Mouse (Mus musculus) splenic B cell, adult 2 months (primary cell): ENCODE data around the gene Sfxn5.

Experiments
- DNase-seq: peaks from one replicate; pipeline ENCODE4 v3.0.0-alpha.2; 2011; ENCODE audit warnings: low read depth, low spot score
- H3K27me3 ChIP-seq: 2 replicates; pipeline ENCODE4 v1.6.1; 2012; ENCODE audit warnings: mild to moderate bottlenecking, low read length, moderate library complexity, mixed read lengths; ENCODE audit not compliant: control insufficient read depth, poor library complexity, insufficient read depth, severe bottlenecking
- H3K36me3 ChIP-seq: 2 replicates; pipeline ENCODE4 v1.6.1; 2012; ENCODE audit warnings: mild to moderate bottlenecking, low read length, moderate library complexity, mixed read lengths; ENCODE audit not compliant: control insufficient read depth, poor library complexity, insufficient read depth, severe bottlenecking

Sfxn5 gene

DNA sequence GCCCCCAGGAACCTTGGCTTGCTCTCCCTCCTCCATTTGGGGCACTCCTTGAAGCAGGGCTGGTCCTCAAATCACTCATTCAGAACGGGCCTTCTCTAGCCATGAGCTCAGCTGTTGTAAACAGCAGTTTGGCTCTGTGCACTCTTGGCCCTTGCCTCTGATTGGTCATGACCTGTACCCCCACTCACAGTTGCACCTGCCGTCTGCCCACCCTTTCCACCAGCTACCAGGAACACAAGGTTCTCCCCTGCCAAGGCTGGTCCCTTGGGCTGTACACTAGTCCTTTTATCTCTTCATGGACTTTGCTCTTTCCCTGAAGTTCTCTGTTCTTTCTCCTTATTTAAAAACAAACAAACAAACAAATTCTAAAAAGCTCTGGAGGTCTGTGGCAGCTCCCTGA, 105.7 kb downstream of the Sfxn5 start:
- H3K27me3 ChIP-seq = no peaks in the 10 kb centered on the region
- no peaks in the 10 kb centered on the region for H3K36me3 ChIP-seq
- no peak for DNase-seq

DNA sequence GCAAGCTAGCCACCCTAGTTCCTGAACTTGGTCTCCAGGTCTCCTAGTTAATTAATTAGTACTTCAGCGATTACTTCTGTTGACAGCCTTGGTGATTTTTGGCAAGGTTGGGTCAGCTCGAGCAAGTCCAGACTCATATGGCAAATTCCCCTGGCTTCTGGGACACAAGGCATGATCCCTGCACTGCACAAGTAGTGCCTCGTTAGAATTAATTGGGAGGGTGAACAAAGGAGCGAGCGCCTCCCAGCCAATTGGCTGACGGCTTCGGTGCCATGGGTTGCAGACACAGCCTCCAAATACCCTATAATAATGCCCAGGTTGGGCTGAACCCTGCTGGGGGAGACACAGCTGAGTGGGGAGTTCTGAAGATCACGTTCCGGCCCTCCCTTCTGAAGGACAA, 106.7 kb downstream of the Sfxn5 start:
- DNase-seq = no peak
- no peaks in the 10 kb centered on the region for H3K36me3 ChIP-seq
- no peaks in the 10 kb centered on the region for H3K27me3 ChIP-seq

DNA sequence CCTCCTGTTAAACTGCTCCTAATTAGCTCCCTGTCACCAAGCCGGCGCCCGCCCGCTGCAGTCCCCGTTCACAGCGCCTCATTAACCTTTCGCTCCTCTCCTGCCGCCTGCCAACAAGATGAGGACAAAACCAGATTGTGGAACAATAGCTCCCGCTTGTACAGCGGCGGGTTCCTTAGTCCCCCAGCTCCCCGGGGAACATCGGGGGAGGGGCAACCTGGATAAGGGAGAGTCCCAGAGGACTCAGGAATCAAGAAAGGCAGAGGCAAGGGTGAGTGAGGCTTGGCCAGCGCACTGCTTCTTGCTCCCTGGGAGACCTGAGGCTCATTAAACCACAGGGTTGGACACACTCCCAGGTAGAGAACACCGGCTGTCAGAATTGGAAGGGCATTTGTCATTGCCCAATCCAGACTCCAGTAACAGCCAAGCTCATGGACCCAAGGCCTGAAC, 108.8 kb downstream of the Sfxn5 start:
- Histone ChIP-seq H3K27me3 (no peaks in the 10 kb centered on the region), H3K36me3 (no peaks in the 10 kb centered on the region)
- DNase-seq = no peak

DNA sequence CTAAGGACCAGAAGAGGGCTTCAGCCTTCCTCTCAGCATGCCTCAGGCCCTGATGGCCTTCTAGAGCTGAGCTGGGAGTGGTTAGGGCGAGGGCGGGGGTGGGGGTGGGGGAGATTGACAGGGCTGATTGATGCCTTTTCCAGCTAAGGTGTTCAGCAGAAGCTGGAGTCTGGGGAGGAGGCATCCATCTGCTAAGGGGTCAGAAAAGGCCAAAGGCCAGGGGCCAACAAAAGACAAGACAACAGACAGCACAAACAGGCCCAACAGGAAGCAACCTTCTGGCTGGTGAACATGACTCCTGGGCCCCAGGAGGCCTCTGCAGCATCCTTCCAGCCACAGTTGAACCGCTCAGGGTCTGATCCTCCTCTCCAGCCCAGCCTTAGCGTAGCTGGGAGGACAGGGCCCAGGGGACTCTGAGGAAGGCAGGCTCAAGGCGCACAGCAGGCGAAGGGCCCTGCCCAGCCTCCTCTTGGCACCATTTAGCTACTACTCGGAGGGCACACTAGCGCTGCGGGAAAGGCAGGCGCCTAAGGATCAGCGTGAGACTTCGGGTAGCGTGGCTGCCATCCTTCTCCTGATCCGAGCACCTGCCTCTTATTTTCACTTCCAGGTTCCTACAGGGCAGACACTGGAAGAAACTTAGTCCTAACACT, 109.6 kb downstream of the Sfxn5 start:
- Histone ChIP-seq H3K27me3 (no peaks in the 10 kb centered on the region), H3K36me3 (no peaks in the 10 kb centered on the region)
- DNase-seq = no peak

DNA sequence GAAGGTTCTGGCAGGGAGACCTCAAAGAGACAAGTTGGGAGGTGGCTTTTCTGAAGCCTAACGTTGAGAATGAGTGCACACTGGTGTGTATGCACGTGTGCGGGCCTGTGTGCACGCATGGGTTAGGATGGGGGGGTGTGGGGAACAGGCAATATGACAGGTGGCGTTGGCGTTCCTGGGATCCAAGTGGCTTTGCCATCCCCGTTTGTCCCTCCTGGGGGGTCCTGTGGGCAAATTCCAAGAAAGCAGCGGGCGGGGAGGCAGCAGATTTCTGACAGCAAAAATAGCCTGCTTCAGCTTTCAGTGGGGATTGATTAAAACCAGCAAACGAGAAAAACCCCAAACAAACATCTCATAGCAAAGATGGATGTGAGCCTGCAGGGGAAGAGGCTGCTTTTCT, 110.7 kb downstream of the Sfxn5 start:
- Histone ChIP-seq H3K27me3 (no peaks in the 10 kb centered on the region), H3K36me3 (no peaks in the 10 kb centered on the region)
- no peak for DNase-seq

DNA sequence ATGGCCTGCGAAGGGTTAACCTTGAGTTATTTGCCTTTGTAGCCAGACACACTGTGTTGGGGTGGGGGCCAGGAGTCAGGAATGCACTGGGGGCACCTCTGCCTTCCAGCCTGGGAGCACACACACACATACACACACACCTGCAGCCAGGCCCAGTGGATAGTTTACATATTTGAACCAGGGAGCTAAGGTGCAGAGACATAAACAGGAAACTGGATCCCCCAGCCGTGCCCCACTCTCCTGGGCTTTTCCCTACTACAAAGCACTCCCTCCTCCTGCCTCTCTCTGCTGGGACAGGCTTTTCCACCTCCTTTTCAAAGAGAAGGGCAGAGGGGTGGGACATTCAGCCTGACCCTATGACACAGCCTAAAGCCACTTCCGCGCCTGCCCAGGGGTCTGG, 112.3 kb downstream of the Sfxn5 start:
- DNase-seq = no peak
- H3K36me3 ChIP-seq = no peaks in the 10 kb centered on the region
- no peaks in the 10 kb centered on the region for H3K27me3 ChIP-seq

DNA sequence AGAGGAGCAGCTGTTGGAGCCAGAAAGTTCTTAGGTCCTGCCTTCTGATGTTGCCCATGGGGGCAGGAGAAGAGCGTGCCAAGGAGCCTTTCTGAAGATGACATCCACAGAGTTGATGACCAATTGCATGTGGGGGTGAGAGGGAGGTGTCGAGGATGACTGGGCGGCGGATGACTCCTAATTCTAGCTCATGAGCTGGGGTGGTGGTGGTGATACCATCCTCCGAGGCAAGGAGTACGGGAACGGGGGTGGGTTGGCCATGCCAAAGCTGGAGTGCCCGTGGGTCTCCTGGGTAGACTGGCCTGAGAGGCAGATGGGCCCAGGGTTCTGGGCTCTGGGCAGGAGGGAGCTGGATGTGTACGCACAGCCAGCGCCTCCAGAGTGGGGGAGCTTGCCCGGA, 113.5 kb downstream of the Sfxn5 start:
- H3K36me3 ChIP-seq = no peaks in the 10 kb centered on the region
- no peaks in the 10 kb centered on the region for H3K27me3 ChIP-seq
- DNase-seq = no peak

DNA sequence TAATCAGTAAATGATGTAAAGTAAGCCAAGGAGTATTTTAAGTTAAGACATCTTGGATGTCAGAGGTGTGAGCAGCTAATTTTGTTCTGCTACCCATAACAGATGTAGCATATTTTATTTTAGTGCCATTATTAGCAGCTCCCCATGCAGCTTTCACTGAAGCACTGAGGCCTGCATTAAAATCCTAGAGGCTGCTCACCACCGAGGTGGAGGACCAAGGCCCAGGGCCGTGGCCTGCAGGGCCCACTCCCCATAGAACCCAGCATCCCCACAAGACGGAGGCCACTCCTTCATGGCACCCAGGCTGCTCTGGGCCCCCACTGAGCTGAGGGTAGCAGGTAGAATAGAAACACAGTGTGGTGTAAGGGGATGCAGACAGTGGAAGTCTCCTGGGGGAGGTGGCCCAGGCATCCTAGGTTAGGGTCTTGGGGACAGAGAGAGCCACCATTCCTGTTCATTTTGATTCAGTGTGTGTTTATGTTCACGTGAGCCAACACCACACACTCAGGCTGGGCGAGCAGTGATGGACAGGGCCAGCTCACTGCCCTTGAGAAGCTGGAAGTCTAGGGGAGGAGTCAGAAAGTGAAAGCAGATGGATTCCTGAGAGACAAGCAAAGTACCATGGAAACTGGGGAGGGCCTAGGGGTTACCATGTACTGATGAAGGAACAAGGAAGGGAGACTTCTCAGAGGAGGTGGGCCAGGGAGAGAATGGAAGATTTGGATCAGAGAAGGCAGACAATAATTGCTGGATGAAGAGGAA, 114.4 kb downstream of the Sfxn5 start:
- no peaks in the 10 kb centered on the region for H3K27me3 ChIP-seq
- DNase-seq = no peak
- no peaks in the 10 kb centered on the region for H3K36me3 ChIP-seq

DNA sequence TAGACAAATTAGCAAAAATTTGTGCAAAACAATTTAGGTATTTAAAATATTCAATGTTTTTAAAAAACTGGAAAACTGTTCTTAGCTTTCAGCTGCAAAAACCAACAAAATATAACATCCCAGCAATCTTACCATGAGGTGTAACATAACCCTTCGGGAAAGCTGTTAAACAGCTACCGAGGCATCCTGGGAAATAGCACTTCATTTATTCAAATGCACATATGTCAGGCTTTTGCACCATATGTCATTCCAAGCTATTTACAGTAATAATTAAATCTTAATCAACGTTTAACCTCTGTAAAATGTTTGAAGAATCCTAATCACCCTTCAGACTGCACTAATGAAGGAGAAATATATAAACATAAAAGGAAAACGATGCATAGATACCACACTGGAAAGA, 115.0 kb downstream of the Sfxn5 start:
- Histone ChIP-seq H3K27me3 (no peaks in the 10 kb centered on the region), H3K36me3 (no peaks in the 10 kb centered on the region)
- no peak for DNase-seq

DNA sequence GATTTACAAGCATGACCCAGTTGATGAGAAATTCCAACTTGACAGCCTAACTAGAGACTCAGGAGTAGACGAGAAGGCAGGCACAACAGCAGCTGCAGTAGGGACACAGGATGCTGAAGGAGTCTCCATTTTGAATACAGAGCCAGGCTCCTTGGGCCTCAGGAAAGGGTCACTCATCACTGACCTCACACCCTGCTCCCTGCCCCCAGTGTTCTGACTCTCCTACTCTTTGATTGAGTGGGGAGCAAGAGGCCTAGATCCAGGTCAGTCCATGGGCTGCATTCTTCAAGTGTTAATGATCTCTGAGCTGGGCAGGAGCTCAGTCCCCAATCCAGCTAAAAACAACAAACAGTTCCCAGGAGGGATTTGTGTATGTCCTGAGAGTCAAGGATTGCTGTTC, 122.5 kb downstream of the Sfxn5 start:
- Histone ChIP-seq H3K27me3 (no peaks in the 10 kb centered on the region), H3K36me3 (no peaks in the 10 kb centered on the region)
- DNase-seq = no peak

DNA sequence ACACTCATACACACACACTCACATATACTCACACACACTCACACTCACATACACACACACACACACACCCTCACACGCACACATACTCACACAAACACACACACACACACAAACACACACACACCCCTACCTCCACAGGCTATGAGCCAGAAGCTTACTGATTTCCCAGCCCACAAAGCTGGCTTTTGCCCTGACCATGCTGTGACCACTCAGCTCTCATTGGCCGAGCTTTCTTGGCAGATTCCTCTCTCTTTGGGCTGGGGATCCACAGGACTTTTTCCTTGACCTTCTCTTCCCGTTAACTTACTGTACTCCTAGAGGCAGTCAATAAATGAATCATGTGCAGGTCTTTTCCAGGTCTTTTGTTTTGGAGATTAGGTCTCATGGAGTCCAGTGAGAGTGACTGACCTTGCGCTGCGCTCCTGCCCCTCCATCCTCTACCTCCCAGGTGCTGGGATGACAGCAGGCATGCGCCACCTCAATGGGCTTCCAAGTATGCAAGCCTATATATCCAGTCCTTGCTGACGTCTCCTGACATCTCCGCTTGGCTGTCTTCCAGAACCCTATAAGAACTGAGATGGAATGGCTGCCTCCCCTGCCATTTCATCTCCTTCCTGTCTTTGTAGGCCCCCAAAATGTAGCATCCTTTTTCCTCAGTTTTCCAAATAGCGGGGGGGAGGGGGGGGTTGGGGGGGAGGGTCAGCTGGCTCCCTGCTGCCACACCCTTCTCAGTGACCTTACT, 123.8 kb downstream of the Sfxn5 start:
- H3K27me3 ChIP-seq = no peaks in the 10 kb centered on the region
- no peaks in the 10 kb centered on the region for H3K36me3 ChIP-seq
- no peak for DNase-seq

DNA sequence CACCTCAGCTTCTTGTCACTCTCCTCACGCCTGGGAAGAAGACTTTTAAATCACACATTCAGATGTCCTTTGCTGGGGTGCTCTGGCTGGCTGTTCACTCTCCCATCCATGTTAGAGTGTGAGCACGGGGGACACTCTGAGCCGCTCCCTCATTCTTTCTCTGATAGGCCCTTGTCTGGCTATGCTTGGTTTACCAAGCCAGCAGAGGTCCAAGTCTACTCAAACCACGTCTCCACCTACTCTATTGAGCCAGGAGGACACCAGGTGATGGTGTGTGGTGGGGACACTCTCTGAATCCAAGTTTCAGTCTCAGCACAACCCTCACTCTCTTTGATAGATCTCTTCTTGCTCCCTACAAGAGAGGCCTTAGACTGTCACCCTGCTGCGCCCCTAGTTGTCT, 125.9 kb downstream of the Sfxn5 start:
- Histone ChIP-seq H3K36me3 (no peaks in the 10 kb centered on the region), H3K27me3 (no peaks in the 10 kb centered on the region)
- DNase-seq = no peak

DNA sequence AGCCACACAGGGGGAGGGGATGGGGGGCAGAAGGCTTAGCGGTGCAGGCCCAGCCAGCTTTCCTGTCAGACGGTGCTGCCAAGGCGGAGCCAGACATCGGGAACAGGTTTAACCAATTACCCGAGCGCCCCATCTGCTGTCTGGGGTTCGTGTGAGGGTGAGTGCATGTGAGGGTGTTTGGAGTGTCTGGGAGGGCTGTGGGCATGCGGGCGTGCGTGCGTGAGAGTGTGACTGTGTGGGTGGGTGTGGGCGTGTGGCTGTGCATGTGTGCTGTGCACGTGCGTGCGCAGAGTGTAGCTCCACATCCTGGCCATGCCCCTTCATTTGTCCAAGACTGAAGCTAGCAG, 126.3 kb downstream of the Sfxn5 start:
- Histone ChIP-seq H3K27me3 (no peaks in the 10 kb centered on the region), H3K36me3 (no peaks in the 10 kb centered on the region)
- DNase-seq = no peak

DNA sequence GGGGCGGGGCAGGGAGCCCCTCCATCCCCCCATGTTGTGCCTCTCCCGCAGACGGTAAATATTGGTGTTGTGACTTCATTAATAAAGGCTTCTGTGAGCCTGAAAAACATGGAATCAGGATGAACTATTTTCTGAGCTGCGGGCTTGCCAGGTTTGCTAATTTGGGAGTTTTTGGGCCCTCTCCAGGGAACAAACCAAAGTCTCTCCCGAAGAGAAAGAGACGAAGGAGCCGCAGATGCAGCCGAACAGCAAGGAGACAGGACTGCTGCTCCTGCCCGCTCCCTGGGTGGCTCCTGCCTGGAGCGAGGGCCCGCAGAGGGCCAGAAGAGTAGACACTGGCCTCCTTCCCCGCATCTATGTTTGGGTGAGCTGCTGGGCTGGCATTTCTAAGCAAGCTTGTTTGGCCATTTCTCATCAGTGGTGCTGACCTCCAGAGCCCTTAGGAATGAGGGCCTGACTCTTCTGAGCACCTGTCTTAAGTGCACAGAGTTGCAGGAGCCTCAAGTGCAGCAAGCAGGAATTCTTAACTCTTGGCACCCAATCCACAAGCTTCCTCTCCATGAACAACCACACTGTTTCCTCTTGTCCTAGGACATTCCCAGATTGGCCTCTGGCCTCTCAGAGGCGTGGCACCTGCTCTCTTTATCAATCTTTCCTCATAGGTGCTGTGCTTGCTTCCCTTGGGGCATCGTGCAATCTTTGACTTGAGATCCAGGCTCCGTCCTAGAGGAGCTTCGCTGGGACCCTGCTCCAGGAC, 126.9 kb downstream of the Sfxn5 start:
- no peak for DNase-seq
- H3K27me3 ChIP-seq = no peaks in the 10 kb centered on the region
- H3K36me3 ChIP-seq = no peaks in the 10 kb centered on the region

DNA sequence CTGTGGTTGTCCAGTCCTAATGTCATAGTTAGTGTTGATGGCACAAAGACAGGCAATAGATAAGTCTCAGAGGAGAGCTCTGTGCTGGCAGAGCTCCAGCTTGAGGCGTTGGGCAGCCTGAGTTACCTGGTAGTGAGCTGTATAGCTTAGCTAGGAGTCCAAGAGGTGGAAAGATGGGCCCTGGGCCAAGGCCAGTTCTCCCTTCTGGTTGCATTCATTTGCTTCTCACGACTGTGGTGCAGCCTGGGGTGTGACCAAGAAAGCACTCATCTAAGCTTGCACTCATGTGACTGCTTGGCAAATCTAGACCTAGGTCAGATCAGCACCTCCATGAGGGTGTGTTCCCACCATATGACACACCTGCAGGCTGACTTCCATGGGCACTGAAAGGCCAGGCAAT, 135.3 kb downstream of the Sfxn5 start:
- DNase-seq = no peak
- no peaks in the 10 kb centered on the region for H3K36me3 ChIP-seq
- H3K27me3 ChIP-seq = peaks cover 1% of the 10 kb centered on the region; the same call in 1 of the 2 replicates
